Mouse (Mus musculus) E14TG2a.4 (cell line): ENCODE data around the gene Per1.

Experiments
- H3K27me3 ChIP-seq: 2 replicates; pipeline ENCODE4 v1.6.1; 2014; ENCODE audit warnings: low read length, control low read depth; ENCODE audit not compliant: insufficient read depth
- H3K36me3 ChIP-seq: 2 replicates; pipeline ENCODE4 v1.6.1; 2014; ENCODE audit warnings: low read length, control low read depth; ENCODE audit not compliant: insufficient read depth
- H3K4me1 ChIP-seq: replicated peaks from 2 replicates; pipeline ENCODE4 v1.6.1; 2014; ENCODE audit warnings: low read depth, low read length, control low read depth
- H3K4me3 ChIP-seq: replicated peaks from 2 replicates; pipeline ENCODE4 v1.5.1; 2014; ENCODE audit warnings: mild to moderate bottlenecking, low read length
- H3K9me3 ChIP-seq: 2 replicates; pipeline ENCODE4 v1.6.1; 2014; ENCODE audit warnings: low read length, control low read depth
- CTCF ChIP-seq: conservative IDR thresholded peaks from 2 replicates; pipeline ENCODE4 v1.5.1; 2014; ENCODE audit warnings: low read length
- NANOG ChIP-seq: IDR thresholded peaks from 2 replicates; pipeline ENCODE4 v1.6.1; 2014; ENCODE audit warnings: borderline replicate concordance, low read length, mixed read lengths
- POU5F1 ChIP-seq: IDR thresholded peaks from 2 replicates; pipeline ENCODE4 v1.6.1; 2014; ENCODE audit warnings: low read length, borderline replicate concordance

Per1 gene

GRCm38 (mm10) chr11:69156800-69157199 lies 61.8 kb downstream of the Per1 start, which contains the start of gene Alox12b:
Gene Alox12b, plus strand, starts transcription at chr11:69156989.
- peaks cover 17% of the 10 kb centered on the region for H3K4me1 ChIP-seq
- H3K9me3 ChIP-seq = no peaks in the 10 kb centered on the region
- peaks cover 64% of the 10 kb centered on the region for H3K27me3 ChIP-seq
- no peak for TF ChIP-seq POU5F1
- TF ChIP-seq CTCF = no peak
- TF ChIP-seq NANOG = no peak
- peak within 1 kb of the TSS; percentile 54 for H3K4me3 ChIP-seq
- H3K36me3 ChIP-seq = no peaks in the 10 kb centered on the region
